9 mouse cellular contexts compared by ENCODE assay signal in genomic region chr4:49632139-49632481, GRCm38 (mm10). TPM values are rescaled to one million over a fixed set of nuclear protein-coding genes. Genes with fewer than 3 reads are reported as not detected.
DNase-seq lines count a peak whose midpoint lies in the region; ATAC-seq and TF ChIP-seq lines count a peak whose summit lies in the region.
"Had no signal": no experiment of that assay in that cellular context is flagged by ENCODE, and none has a peak within 500 bp of the region (broad histone marks: within the 10 kb centered on the region; RNA-seq: fewer than 3 reads in every experiment).

No protein-coding gene starts in this region.

- no peak for TF ChIP-seq RAD21 in MEL (IDR thresholded peaks at IDR 0.05; ENCODE audit: low read depth, low read length)

- H3K4me2 ChIP-seq in heart, embryonic 16.5 days (ENCODE audit: low read depth, low read length): peak overlapping the region; percentile 96
- H3K4me2 ChIP-seq in midbrain, embryonic 11.5 days: peak overlapping the region; percentile 82

- no peak for TF ChIP-seq EP300 in MEL (IDR thresholded peaks at IDR 0.05; ENCODE audit: low read depth in 1 of 2, low read length in 2 of 2)

- peak overlapping the region; percentile 97 for H3K9ac ChIP-seq in heart, embryonic 16.5 days (ENCODE audit: low read length)
- peak overlapping the region; percentile 91 for H3K9ac ChIP-seq in MEL (ENCODE audit: control insufficient read depth, low read depth, low read length, poor library complexity, severe bottlenecking)
- peak overlapping the region; percentile 84 for H3K9ac ChIP-seq in midbrain, embryonic 11.5 days (ENCODE audit: low read length)

- no peak for DNase-seq in heart, adult 8-10 months (ENCODE audit: low spot score)
- DNase-seq in MEL (ENCODE audit: low read depth, low spot score): no peak
- no peak for DNase-seq in hindbrain, embryonic 10.5 days (ENCODE audit: low spot score)
- no peak for DNase-seq in midbrain, embryonic 11.5 days (ENCODE audit: low spot score, missing footprints)
- DNase-seq in urinary bladder, adult 18-20 months (ENCODE audit: low spot score in 2 of 2): no peak
- no peak for DNase-seq in adrenal gland, adult 8-10 months
- DNase-seq in layer of hippocampus, adult 11-12 months (ENCODE audit: low spot score): no peak

- TF ChIP-seq POLR2A in MEL (IDR thresholded peaks at IDR 0.05; ENCODE audit: control insufficient read depth in 1 of 2, insufficient read depth in 1 of 2, low read depth in 1 of 2, low read length in 2 of 2, poor library complexity in 1 of 2): peak in 1 of 2 experiments; percentile 48; a peak in 1 of 4 replicates

- H3K4me3 ChIP-seq in heart, embryonic 16.5 days (ENCODE audit: low read length): peak overlapping the region; percentile 98
- peak overlapping the region; percentile 90 to 91 for H3K4me3 ChIP-seq in MEL (ENCODE audit: control insufficient read depth in 1 of 2, insufficient read depth in 1 of 2, low read depth in 2 of 2, low read length in 2 of 2)
- peak overlapping the region; percentile 76 for H3K4me3 ChIP-seq in hindbrain, embryonic 10.5 days
- H3K4me3 ChIP-seq in midbrain, embryonic 11.5 days (ENCODE audit: low read depth, low read length): peak overlapping the region; percentile 81

- under 1% methylated on average over 30 of the region's 30 CpGs for WGBS in heart, embryonic 16.5 days
- under 1% methylated on average over 30 of the region's 30 CpGs for WGBS in hindbrain, embryonic 10.5 days
- under 1% methylated on average over 30 of the region's 30 CpGs for WGBS in midbrain, embryonic 11.5 days

- H3K9me3 ChIP-seq in heart, embryonic 16.5 days (replicated peaks; ENCODE audit: control insufficient read depth, low read length): no peaks in the 10 kb centered on the region
- H3K9me3 ChIP-seq in MEL (replicated peaks; ENCODE audit: insufficient read depth, low read length): no peaks in the 10 kb centered on the region
- no peaks in the 10 kb centered on the region for H3K9me3 ChIP-seq in hindbrain, embryonic 10.5 days
- no peaks in the 10 kb centered on the region for H3K9me3 ChIP-seq in midbrain, embryonic 11.5 days (ENCODE audit: control insufficient read depth, low read length)

- no peaks in the 10 kb centered on the region for H3K27me3 ChIP-seq in heart, embryonic 16.5 days (ENCODE audit: control insufficient read depth, insufficient read depth, low read length)
- no peaks in the 10 kb centered on the region for H3K27me3 ChIP-seq in MEL (ENCODE audit: control insufficient read depth in 1 of 2, insufficient read depth in 2 of 2, low read length in 2 of 2)
- H3K27me3 ChIP-seq in hindbrain, embryonic 10.5 days (ENCODE audit: insufficient read depth, poor library complexity, severe bottlenecking): no peaks in the 10 kb centered on the region
- no peaks in the 10 kb centered on the region for H3K27me3 ChIP-seq in midbrain, embryonic 11.5 days (ENCODE audit: control insufficient read depth, insufficient read depth, low read length)

- H3K4me1 ChIP-seq in heart, embryonic 16.5 days (ENCODE audit: control insufficient read depth, insufficient read depth, low read length): peaks cover 15% of the 10 kb centered on the region
- H3K4me1 ChIP-seq in MEL (ENCODE audit: control insufficient read depth in 1 of 2, insufficient read depth in 2 of 2, low read length in 2 of 2): peaks cover 2 to 3% of the 10 kb centered on the region in 2 experiments; a peak in 2 of 4 replicates
- peaks cover 13% of the 10 kb centered on the region for H3K4me1 ChIP-seq in hindbrain, embryonic 10.5 days (replicated peaks)
- no peaks in the 10 kb centered on the region; the same call in 1 of the 2 replicates for H3K4me1 ChIP-seq in midbrain, embryonic 11.5 days (ENCODE audit: control insufficient read depth, insufficient read depth, low read length)

- peaks cover 19% of the 10 kb centered on the region for H3K36me3 ChIP-seq in heart, embryonic 16.5 days (ENCODE audit: control insufficient read depth, insufficient read depth)
- H3K36me3 ChIP-seq in MEL (ENCODE audit: control insufficient read depth in 1 of 2, insufficient read depth in 2 of 2, low read length in 2 of 2): peaks cover 2 to 6% of the 10 kb centered on the region in 2 experiments
- H3K36me3 ChIP-seq in hindbrain, embryonic 10.5 days: peaks cover 36% of the 10 kb centered on the region
- H3K36me3 ChIP-seq in midbrain, embryonic 11.5 days (ENCODE audit: control insufficient read depth, insufficient read depth, low read length): no peaks in the 10 kb centered on the region

- peaks cover 9% of the 10 kb centered on the region for H3K79me2 ChIP-seq in MEL (ENCODE audit: control insufficient read depth, insufficient read depth, low read length, poor library complexity)

- no peak for TF ChIP-seq CTCF in MEL (IDR thresholded peaks at IDR 0.05 in 2 of 3, conservative IDR thresholded peaks at IDR 0.05 in 1 of 3; ENCODE audit: control insufficient read depth in 1 of 3, insufficient read depth in 1 of 3, low read depth in 2 of 3, low read length in 3 of 3, poor library complexity in 1 of 3, severe bottlenecking in 1 of 3)

- peak overlapping the region; percentile 95 for H3K27ac ChIP-seq in heart, embryonic 16.5 days (ENCODE audit: low read length)
- peak overlapping the region; percentile 33; the same call in 1 of the 2 replicates for H3K27ac ChIP-seq in MEL (ENCODE audit: control insufficient read depth, low read depth, low read length)
- peak overlapping the region; percentile 90 for H3K27ac ChIP-seq in hindbrain, embryonic 10.5 days
- peak overlapping the region; percentile 61 for H3K27ac ChIP-seq in midbrain, embryonic 11.5 days (ENCODE audit: low read depth, low read length)

- ATAC-seq in heart, embryonic 16.5 days (replicated peaks; ENCODE audit: extremely low read depth, insufficient read depth, low FRiP score): no peak; the same call in 1 of the 2 replicates
- no peak; the same call in 1 of the 2 replicates for ATAC-seq in midbrain, embryonic 11.5 days (ENCODE audit: low FRiP score)

TF ChIP-seq in MEL, 35 proteins besides CTCF, POLR2A, EP300 and RAD21:
- TF ChIP-seq SIN3A (IDR thresholded peaks at IDR 0.05; ENCODE audit: low read length): 0 out of 2 replicates have a peak, but pooled peaks have one; percentile 6
- no peak for TF ChIP-seq E2F4 (IDR thresholded peaks at IDR 0.05; ENCODE audit: borderline replicate concordance, low read depth, low read length)

RNA-seq across cellular contexts. Expression of gene Rnf20, which starts 0.3 kb away (rescaled TPM):
- 22.0 and 22.1 TPM in 2 replicates for polyA plus RNA-seq in heart, embryonic 16.5 days (2015; fragmentation: Nextera tagmentation; extraction: Ambion mirVana)
- 10 to 100 TPM; 36.7 to 42.5 (median 38.9) TPM for total RNA-seq in heart, adult 8-10 months (2022)
- total RNA-seq in MEL (2012; rRNA removed): 37.7 and 40.8 TPM in 2 replicates
- 10 to 100 TPM; 43.1 to 58.1 TPM for polyA plus RNA-seq in MEL (2012; ENCODE audit: insufficient read depth in 1 of 2, insufficient read length in 2 of 2, low read depth in 1 of 2, low replicate concordance in 2 of 2, missing spikeins in 1 of 2)
- polyA plus RNA-seq in hindbrain, embryonic 10.5 days (2016; fragmentation: Nextera tagmentation; extraction: Ambion mirVana): 41.1 and 50.7 TPM in 2 replicates
- 78.7 and 83.1 TPM in 2 replicates for polyA plus RNA-seq in midbrain, embryonic 11.5 days (2014; fragmentation: Nextera tagmentation; extraction: Ambion mirVana)
- total RNA-seq in adrenal gland, adult 8-10 months (2022): 10 to 100 TPM; 49.8 to 70.1 (median 61.7) TPM

RNA-seq across cellular contexts. Expression of gene Tmem246, which starts 34.4 kb away (rescaled TPM):
- 53.8 and 63.3 TPM in 2 replicates for polyA plus RNA-seq in heart, embryonic 16.5 days (2015; fragmentation: Nextera tagmentation; extraction: Ambion mirVana)
- total RNA-seq in heart, adult 8-10 months (2022): 10 to 100 TPM; 57.7 to 59.8 (median 58.4) TPM
- 2.6 and 2.9 TPM in 2 replicates for total RNA-seq in MEL (2012; rRNA removed)
- 10 to 100 TPM in 1 of 2 experiments, not detected in 1; 11.1 TPM for polyA plus RNA-seq in MEL (2012; ENCODE audit: insufficient read depth in 1 of 2, insufficient read length in 2 of 2, low read depth in 1 of 2, low replicate concordance in 2 of 2, missing spikeins in 1 of 2)
- polyA plus RNA-seq in hindbrain, embryonic 10.5 days (2016; fragmentation: Nextera tagmentation; extraction: Ambion mirVana): 14.2 and 21.4 TPM in 2 replicates
- polyA plus RNA-seq in midbrain, embryonic 11.5 days (2014; fragmentation: Nextera tagmentation; extraction: Ambion mirVana): 20.5 and 21.4 TPM in 2 replicates
- total RNA-seq in adrenal gland, adult 8-10 months (2022): 10 to 100 TPM in 2 of 4 experiments, 1 to 10 TPM in 2; 9.4 to 13.0 (median 10.4) TPM

RNA-seq across cellular contexts. Expression of gene Ppp3r2, which starts 49.7 kb away (rescaled TPM):
- polyA plus RNA-seq in heart, embryonic 16.5 days (2015; fragmentation: Nextera tagmentation; extraction: Ambion mirVana): not detected in 2 replicates
- total RNA-seq in heart, adult 8-10 months (2022): not detected
- total RNA-seq in MEL (2012; rRNA removed): not detected in 2 replicates
- polyA plus RNA-seq in MEL (2012; ENCODE audit: insufficient read depth in 1 of 2, insufficient read length in 2 of 2, low read depth in 1 of 2, low replicate concordance in 2 of 2, missing spikeins in 1 of 2): not detected
- polyA plus RNA-seq in hindbrain, embryonic 10.5 days (2016; fragmentation: Nextera tagmentation; extraction: Ambion mirVana): 0.05 and 0.14 TPM in 2 replicates
- 0.14 TPM in 1 of 2 replicates, not detected in the other for polyA plus RNA-seq in midbrain, embryonic 11.5 days (2014; fragmentation: Nextera tagmentation; extraction: Ambion mirVana)
- not detected for total RNA-seq in adrenal gland, adult 8-10 months (2022)
- total RNA-seq: hematopoietic stem cell, adult 5-6 weeks had no signal

Comparison
In these comparisons a context has a peak if more than half of its experiments do, and no peak if none do; other contexts are left out.
1. H3K27ac ChIP-seq: peak in every context shown above with its lines; median percentile 95 in heart, embryonic 16.5 days; 90 in hindbrain, embryonic 10.5 days; 61 in midbrain, embryonic 11.5 days; 33 in MEL.